Mouse (Mus musculus) intestine, embryonic 15.5 days (tissue): ENCODE measurements around the gene Ttc1. TPM values are rescaled to one million over a fixed set of nuclear protein-coding genes. Genes with fewer than 3 reads are reported as not detected.

ENCODE experiments used
- ATAC-seq: fragments of 200-750 bp; cut with Nextera tagmentation; 2 replicates; pipeline ENCODE4 v1.8.0; 2017; ENCODE audit warnings: moderate TSS enrichment, moderate library complexity
- H3K27ac ChIP-seq: fragments of 300-500 bp; sonication (generic); 2 replicates; pipeline ENCODE4 v1.5.1; 2015; ENCODE audit warnings: mild to moderate bottlenecking, inconsistent platforms
- H3K27me3 ChIP-seq: fragments of 300-500 bp; sonication (generic); replicated peaks from 2 replicates; pipeline ENCODE4 v1.6.1; 2015; ENCODE audit warnings: inconsistent platforms
- H3K36me3 ChIP-seq: fragments of 300-500 bp; sonication (generic); 2 replicates; pipeline ENCODE4 v1.6.1; 2015; ENCODE audit warnings: inconsistent platforms
- H3K4me1 ChIP-seq: fragments of 300-500 bp; sonication (generic); replicated peaks from 2 replicates; pipeline ENCODE4 v1.6.1; 2015; ENCODE audit warnings: inconsistent platforms
- H3K4me2 ChIP-seq: fragments of 300-500 bp; sonication (generic); replicated peaks from 2 replicates; pipeline ENCODE4 v1.6.1; 2015; ENCODE audit warnings: mild to moderate bottlenecking, inconsistent platforms
- H3K4me3 ChIP-seq: fragments of 300-500 bp; sonication (generic); replicated peaks from 2 replicates; pipeline ENCODE4 v1.5.1; 2015; ENCODE audit warnings: inconsistent platforms
- H3K9ac ChIP-seq: fragments of 300-500 bp; sonication (generic); 2 replicates; pipeline ENCODE4 v1.6.1; 2015; ENCODE audit warnings: inconsistent platforms
- H3K9me3 ChIP-seq: fragments of 300-500 bp; sonication (generic); 2 replicates; pipeline ENCODE4 v1.6.1; 2016; ENCODE audit warnings: inconsistent platforms
- WGBS: fragments of 180-500 bp; shearing (Covaris S2); methylation state at CpG from one replicate; pipeline ENCODE4 v1.1.7; 2015; 5-methylcytosine and 5-hydroxymethylcytosine counted together
- polyA plus RNA-seq: library from polyadenylated mRNA; unstranded; fragments of >200 nt; fragmentation: Nextera tagmentation; extraction: Ambion mirVana; gene quantifications from 2 replicates; pipeline ENCODE4 v1.2.1, GENCODE M21; 2015

Gene Ttc1
- 56.6 and 62.6 TPM in 2 replicates for polyA plus RNA-seq

GRCm38 (mm10) chr11:43747233-43748226 is at the start of gene Ttc1:
Gene Ttc1, minus strand, starts transcription at chr11:43748008.
- Histone ChIP-seq H3K4me1 (peaks cover 9% of the 10 kb centered on the region; the same call in 1 of the 2 replicates), H3K27me3 (no peaks in the 10 kb centered on the region), H3K36me3 (peaks cover 5% of the 10 kb centered on the region), H3K9me3 (no peaks in the 10 kb centered on the region), H3K4me3 (peak within 1 kb of the TSS; percentile 66), H3K27ac (no peak within 1 kb of the TSS), H3K9ac (peak within 1 kb of the TSS; percentile 57), H3K4me2 (peak within 1 kb of the TSS; percentile 78)
- 4% methylated on average over 47 of the region's 47 CpGs for WGBS
- ATAC-seq = peak; percentile 100

DNA sequence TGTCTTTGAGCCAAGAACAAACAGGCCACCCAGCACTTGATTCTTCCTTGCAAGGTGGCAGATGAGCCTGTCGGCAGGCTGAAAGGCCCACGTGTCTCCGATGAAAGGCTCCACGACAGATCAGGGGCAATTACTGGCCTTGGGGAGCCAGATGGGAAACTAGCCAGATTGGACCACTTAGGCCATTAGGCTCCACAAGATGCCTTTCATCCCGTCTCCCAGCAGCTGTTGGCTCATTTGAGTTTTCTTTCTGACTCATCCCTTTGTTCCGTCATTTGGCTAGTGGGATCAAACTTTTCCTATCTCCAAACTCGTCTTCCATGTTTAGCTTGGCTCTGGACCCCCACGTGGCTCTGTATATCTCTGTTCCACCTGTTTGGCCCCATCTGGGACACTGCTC is 48.2 kb upstream of the Ttc1 start:
- H3K4me1 ChIP-seq = no peaks in the 10 kb centered on the region
- no peaks in the 10 kb centered on the region for H3K27me3 ChIP-seq
- WGBS = 63% methylated on average over 8 of the region's 8 CpGs
- ATAC-seq = no peak
- no peak overlapping the region for H3K4me2 ChIP-seq
- H3K9me3 ChIP-seq = no peaks in the 10 kb centered on the region
- no peak overlapping the region for H3K4me3 ChIP-seq
- no peaks in the 10 kb centered on the region for H3K36me3 ChIP-seq
- H3K27ac ChIP-seq = no peak overlapping the region
- no peak overlapping the region for H3K9ac ChIP-seq

DNA sequence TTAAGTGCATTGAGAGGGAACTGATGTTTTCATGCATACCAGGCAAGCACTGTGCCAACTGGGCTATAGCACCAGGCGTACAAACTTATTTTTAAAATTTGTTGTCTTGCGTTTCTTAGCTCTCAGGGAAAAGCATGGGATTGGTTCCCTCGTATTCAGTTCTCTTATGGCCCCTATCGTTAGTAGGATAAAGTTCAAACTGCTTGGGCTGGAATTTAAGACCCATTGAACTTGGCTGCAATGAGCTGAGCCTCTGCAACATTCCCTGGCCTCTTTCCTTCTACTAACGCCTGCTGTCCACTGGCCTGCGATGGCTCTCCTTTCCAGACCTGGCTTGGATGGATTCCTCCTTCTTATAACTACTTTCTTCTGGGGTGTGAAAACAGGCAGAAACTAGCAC is 42.6 kb upstream of the Ttc1 start:
- Histone ChIP-seq H3K4me2 (no peak overlapping the region), H3K36me3 (no peaks in the 10 kb centered on the region), H3K4me1 (no peaks in the 10 kb centered on the region), H3K9me3 (no peaks in the 10 kb centered on the region), H3K27ac (no peak overlapping the region), H3K4me3 (no peak overlapping the region), H3K9ac (no peak overlapping the region), H3K27me3 (no peaks in the 10 kb centered on the region)
- 83% methylated on average over 6 of the region's 6 CpGs for WGBS
- ATAC-seq = no peak

GRCm38 (mm10) chr11:43783772-43784171 is 36.0 kb upstream of the Ttc1 start:
- H3K27me3 ChIP-seq = no peaks in the 10 kb centered on the region
- no peak overlapping the region for H3K9ac ChIP-seq
- H3K36me3 ChIP-seq = no peaks in the 10 kb centered on the region
- H3K4me1 ChIP-seq = no peaks in the 10 kb centered on the region
- 15% methylated on average over 2 of the region's 2 CpGs for WGBS
- no peaks in the 10 kb centered on the region for H3K9me3 ChIP-seq
- H3K27ac ChIP-seq = no peak overlapping the region
- ATAC-seq = no peak
- no peak overlapping the region for H3K4me3 ChIP-seq
- no peak overlapping the region for H3K4me2 ChIP-seq

GRCm38 (mm10) chr11:43783106-43783505 is 35.3 kb upstream of the Ttc1 start:
- Histone ChIP-seq H3K9me3 (no peaks in the 10 kb centered on the region), H3K27ac (no peak overlapping the region), H3K4me3 (no peak overlapping the region), H3K27me3 (no peaks in the 10 kb centered on the region), H3K4me2 (no peak overlapping the region), H3K4me1 (no peaks in the 10 kb centered on the region), H3K9ac (no peak overlapping the region), H3K36me3 (no peaks in the 10 kb centered on the region)
- no peak for ATAC-seq
- 66% methylated on average over 5 of the region's 5 CpGs for WGBS

GRCm38 (mm10) chr11:43779551-43779950 is 31.7 kb upstream of the Ttc1 start:
- no peak for ATAC-seq
- WGBS = 64% methylated on average over 5 of the region's 5 CpGs
- no peak overlapping the region for H3K27ac ChIP-seq

GRCm38 (mm10) chr11:43776324-43776694 is 28.5 kb upstream of the Ttc1 start:
- Histone ChIP-seq H3K4me1 (peaks cover 9% of the 10 kb centered on the region), H3K4me3 (peak overlapping the region; percentile 37), H3K9ac (peak overlapping the region; percentile 40; the same call in 1 of the 2 replicates), H3K27ac (no peak overlapping the region), H3K4me2 (peak overlapping the region; percentile 81), H3K27me3 (peaks cover 12% of the 10 kb centered on the region), H3K9me3 (no peaks in the 10 kb centered on the region), H3K36me3 (no peaks in the 10 kb centered on the region)
- no peak for ATAC-seq
- WGBS = 25% methylated on average over 8 of the region's 8 CpGs

More at GRCm38 (mm10) chr11:43779551-43779950, 31.7 kb upstream of the Ttc1 start:
- Histone ChIP-seq H3K4me2 (no peak overlapping the region), H3K36me3 (no peaks in the 10 kb centered on the region), H3K4me3 (no peak overlapping the region), H3K9ac (no peak overlapping the region), H3K4me1 (peaks cover 9% of the 10 kb centered on the region), H3K27me3 (peaks cover 12% of the 10 kb centered on the region), H3K9me3 (no peaks in the 10 kb centered on the region)

GRCm38 (mm10) chr11:43775469-43776323 is 27.9 kb upstream of the Ttc1 start:
- H3K9ac ChIP-seq = peak overlapping the region; percentile 40
- no peak overlapping the region for H3K27ac ChIP-seq
- H3K4me3 ChIP-seq = peak overlapping the region; percentile 37
- peak; percentile 71; the same call in 1 of the 2 replicates for ATAC-seq
- WGBS = 14% methylated on average over 63 of the region's 63 CpGs
- peak overlapping the region; percentile 81 for H3K4me2 ChIP-seq
- H3K27me3 ChIP-seq = peaks cover 12% of the 10 kb centered on the region
- no peaks in the 10 kb centered on the region for H3K9me3 ChIP-seq
- H3K36me3 ChIP-seq = no peaks in the 10 kb centered on the region
- H3K4me1 ChIP-seq = peaks cover 9% of the 10 kb centered on the region

DNA sequence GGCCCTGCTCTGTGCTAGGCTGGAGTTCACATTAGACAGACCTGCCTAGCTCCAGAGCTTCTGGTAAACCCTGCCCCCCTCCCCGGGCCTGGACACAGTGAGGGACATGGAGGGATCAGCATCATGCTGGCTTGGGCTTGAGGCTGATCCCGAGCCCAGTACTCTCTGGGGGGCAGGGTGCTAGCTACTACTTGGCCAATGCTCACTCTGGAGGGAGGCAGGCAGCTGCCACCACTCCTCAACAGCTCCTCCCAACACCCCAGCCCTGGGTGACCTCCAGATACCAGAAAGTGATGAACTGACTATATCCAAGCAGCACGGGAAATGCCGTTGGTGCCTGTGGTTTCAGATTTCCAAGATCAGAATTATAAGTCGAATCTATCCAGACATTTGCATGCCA is 25.9 kb upstream of the Ttc1 start:
- H3K27me3 ChIP-seq = peaks cover 12% of the 10 kb centered on the region
- no peak overlapping the region for H3K4me2 ChIP-seq
- no peak overlapping the region for H3K9ac ChIP-seq
- no peak for ATAC-seq
- H3K36me3 ChIP-seq = no peaks in the 10 kb centered on the region
- WGBS = 20% methylated on average over 5 of the region's 5 CpGs
- H3K9me3 ChIP-seq = no peaks in the 10 kb centered on the region
- H3K27ac ChIP-seq = no peak overlapping the region
- H3K4me3 ChIP-seq = no peak overlapping the region
- H3K4me1 ChIP-seq = peaks cover 9% of the 10 kb centered on the region

DNA sequence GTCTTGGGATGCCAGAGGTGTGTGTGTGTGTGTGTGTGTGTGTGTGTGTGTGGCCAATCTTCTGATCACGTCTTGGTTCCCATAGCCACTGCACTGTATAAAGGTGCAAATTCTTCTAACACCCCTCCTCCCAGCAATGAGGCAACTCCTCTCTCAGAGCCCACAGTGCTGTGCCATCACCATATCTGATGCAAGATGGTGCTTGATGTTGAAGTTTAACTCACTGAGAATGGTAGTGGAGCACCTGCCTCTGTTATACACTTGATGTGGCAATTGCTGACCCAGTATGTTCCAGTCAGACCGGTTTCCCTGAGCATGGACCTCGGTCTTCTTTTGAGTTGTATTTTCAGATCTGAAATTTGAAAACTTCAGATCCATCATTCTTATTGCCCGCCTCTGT is 22.3 kb upstream of the Ttc1 start:
- no peak for ATAC-seq

DNA sequence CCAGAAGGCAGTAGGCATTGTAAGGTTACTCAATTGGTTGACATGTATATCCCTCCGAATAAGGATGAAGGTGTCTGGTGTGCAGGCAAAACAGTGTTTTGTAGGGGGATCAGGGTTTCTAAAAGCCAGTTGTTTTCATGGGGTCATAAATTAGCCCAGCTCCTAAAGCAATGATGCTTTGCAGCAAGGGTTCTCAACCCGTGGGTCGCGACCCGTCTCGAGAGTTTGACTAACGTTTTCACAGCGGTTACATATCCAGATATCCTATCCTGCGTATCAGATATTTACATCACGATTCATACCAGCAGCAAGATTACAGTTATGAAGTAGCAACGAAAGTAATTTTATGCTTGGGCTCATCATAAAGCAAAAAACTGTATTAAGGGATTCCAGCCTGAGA is 19.9 kb upstream of the Ttc1 start:
- peak overlapping the region; percentile 94 for H3K4me2 ChIP-seq
- no peak overlapping the region for H3K27ac ChIP-seq
- 0 out of 2 replicates have a peak, but pooled peaks cover 2% of the 10 kb centered on the region for H3K27me3 ChIP-seq
- no peaks in the 10 kb centered on the region for H3K4me1 ChIP-seq
- no peaks in the 10 kb centered on the region for H3K36me3 ChIP-seq
- 64% methylated on average over 11 of the region's 11 CpGs for WGBS
- H3K4me3 ChIP-seq = no peak overlapping the region
- H3K9me3 ChIP-seq = no peaks in the 10 kb centered on the region
- no peak for ATAC-seq
- H3K9ac ChIP-seq = no peak overlapping the region

More for the DNA sequence above, 22.3 kb upstream of the Ttc1 start:
- no peak overlapping the region for H3K4me2 ChIP-seq
- H3K27me3 ChIP-seq = 0 out of 2 replicates have a peak, but pooled peaks cover 2% of the 10 kb centered on the region
- no peaks in the 10 kb centered on the region for H3K36me3 ChIP-seq
- no peaks in the 10 kb centered on the region for H3K9me3 ChIP-seq
- no peak overlapping the region for H3K4me3 ChIP-seq
- WGBS = 71% methylated on average over 4 of the region's 4 CpGs
- H3K27ac ChIP-seq = no peak overlapping the region
- no peaks in the 10 kb centered on the region for H3K4me1 ChIP-seq
- no peak overlapping the region for H3K9ac ChIP-seq
